Mouse (Mus musculus) kidney, adult 2 months (tissue): ENCODE measurements at regions not wholly inside any gene's neighbourhood (a gene's known extent, or its start where the extent isn't known, plus 50 kb on each side); places are given as distances from the start of the nearest gene placed in this dataset.

Experiments used
- DNase-seq: peaks from one replicate; pipeline ENCODE4 v3.0.0; 2021
- H3K27ac ChIP-seq: fragments of 200-500 bp; 2 replicates; pipeline ENCODE4 v1.5.1; 2012; ENCODE audit warnings: low read depth, low read length, control low read depth, inconsistent platforms; ENCODE audit not compliant: insufficient read depth
- H3K27me3 ChIP-seq: fragments of 200-500 bp; replicated peaks from 2 replicates; pipeline ENCODE4 v1.6.1; 2012; ENCODE audit warnings: mild to moderate bottlenecking, moderate library complexity, low read length, inconsistent platforms; ENCODE audit not compliant: control insufficient read depth, insufficient read depth
- H3K36me3 ChIP-seq: fragments of 200-500 bp; 2 replicates; pipeline ENCODE4 v1.6.1; 2012; ENCODE audit warnings: mild to moderate bottlenecking, moderate library complexity, low read length, inconsistent platforms; ENCODE audit not compliant: control insufficient read depth, insufficient read depth
- H3K4me1 ChIP-seq: fragments of 200-500 bp; 2 replicates; pipeline ENCODE4 v1.6.1; 2011; ENCODE audit warnings: low read length; ENCODE audit not compliant: control insufficient read depth, insufficient read depth
- H3K4me3 ChIP-seq: fragments of 200-500 bp; 2 replicates; pipeline ENCODE4 v1.5.1; 2011; ENCODE audit warnings: mild to moderate bottlenecking, low read depth, low read length, control low read depth; ENCODE audit not compliant: insufficient read depth
- CTCF ChIP-seq: fragments of 200-500 bp; conservative IDR thresholded peaks from 2 replicates; pipeline ENCODE4 v1.5.1; 2011; ENCODE audit warnings: low read depth, mild to moderate bottlenecking, control low read depth, low read length, moderate library complexity, mixed read lengths; ENCODE audit not compliant: insufficient read depth, insufficient read length
- POLR2A ChIP-seq: fragments of 200-500 bp; IDR thresholded peaks from one replicate; pipeline ENCODE4 v1.6.1; 2011; ENCODE audit warnings: low read depth, low read length, control low read depth
- whole genome bisulfite sequencing: fragments of 180-500 bp; shearing (Covaris S2); methylation state at CpG from one replicate; pipeline ENCODE4 v1.1.7; 2018; 5-methylcytosine and 5-hydroxymethylcytosine counted together

DNA sequence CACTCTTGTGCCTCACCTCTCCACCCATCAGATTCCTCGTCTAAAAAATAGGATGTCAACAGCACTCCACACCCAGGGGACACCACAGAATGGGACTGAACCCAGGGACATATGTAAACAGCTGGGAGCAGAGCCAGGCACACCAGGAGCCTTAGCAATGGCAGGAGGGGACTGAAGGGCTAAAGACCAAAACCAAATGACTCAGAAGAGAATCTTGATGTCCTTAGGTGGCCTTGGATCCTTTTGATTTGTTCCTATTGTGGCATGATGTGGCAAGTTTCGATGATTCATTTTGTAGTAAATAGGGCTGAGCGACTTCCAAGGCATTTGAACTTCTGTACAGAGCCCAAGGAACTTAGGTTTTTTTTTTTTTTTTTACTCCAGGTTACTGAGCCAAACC, 233.4 kb downstream of the Snx10 start:
- TF ChIP-seq POLR2A (no peak), CTCF (no peak)
- H3K36me3 ChIP-seq: no peaks in the 10 kb centered on the region
- H3K4me1 ChIP-seq: no peaks in the 10 kb centered on the region
- H3K27me3 ChIP-seq: no peaks in the 10 kb centered on the region
- no peak overlapping the region for H3K4me3 ChIP-seq
- no peak overlapping the region for H3K27ac ChIP-seq
- no peak for DNase-seq
- 78% methylated on average over 3 of the region's 3 CpGs for WGBS

DNA sequence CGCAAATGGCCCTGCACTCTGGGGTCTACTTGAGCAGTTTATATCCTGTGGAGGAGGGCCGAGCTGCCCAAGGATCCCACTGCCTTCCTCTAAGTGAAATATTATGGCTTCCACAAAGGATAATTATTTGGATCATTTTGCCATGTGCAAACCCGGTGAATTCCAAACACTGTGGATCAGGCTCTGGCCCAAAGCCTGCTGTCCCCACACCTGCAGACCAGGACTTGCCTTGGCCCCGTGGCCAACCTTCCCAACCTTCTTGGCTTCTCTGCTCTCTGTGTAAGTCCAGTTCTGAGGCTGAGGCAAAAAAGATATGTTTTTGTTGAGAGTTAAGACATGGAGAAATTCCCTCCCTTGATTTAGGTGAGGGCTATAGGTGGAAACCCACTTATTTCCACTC, 234.0 kb downstream of the Snx10 start:
- TF ChIP-seq POLR2A (no peak), CTCF (no peak)
- Histone ChIP-seq H3K36me3 (no peaks in the 10 kb centered on the region), H3K4me3 (no peak overlapping the region), H3K27me3 (no peaks in the 10 kb centered on the region), H3K4me1 (no peaks in the 10 kb centered on the region), H3K27ac (no peak overlapping the region)
- WGBS: 85% methylated on average over 4 of the region's 4 CpGs
- DNase-seq: no peak

DNA sequence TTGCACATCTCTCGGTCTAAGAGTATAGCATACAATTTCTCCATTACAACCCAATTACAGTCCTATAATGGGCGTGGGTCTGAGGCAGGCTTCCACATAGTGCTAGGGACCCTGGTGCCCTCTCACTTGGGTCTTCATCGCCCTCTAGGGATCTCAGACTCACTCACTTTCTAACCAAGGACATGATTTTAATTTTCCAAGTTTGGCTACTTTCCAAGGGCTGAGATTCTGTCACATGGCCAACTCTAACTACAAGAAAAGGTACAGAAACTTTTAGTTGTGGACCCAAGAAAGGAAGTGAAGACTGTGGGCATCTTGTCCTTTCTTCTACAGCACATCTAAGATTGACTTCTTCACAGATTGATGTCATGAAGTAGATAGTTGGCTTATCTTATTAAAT, 235.1 kb downstream of the Snx10 start:
- no peaks in the 10 kb centered on the region for H3K27me3 ChIP-seq
- no peak overlapping the region for H3K4me3 ChIP-seq
- H3K36me3 ChIP-seq: no peaks in the 10 kb centered on the region
- WGBS: 83% methylated on average over 3 of the region's 3 CpGs
- TF ChIP-seq CTCF (no peak), POLR2A (no peak)
- no peak overlapping the region for H3K27ac ChIP-seq
- no peaks in the 10 kb centered on the region for H3K4me1 ChIP-seq
- DNase-seq: peak; percentile 5

DNA sequence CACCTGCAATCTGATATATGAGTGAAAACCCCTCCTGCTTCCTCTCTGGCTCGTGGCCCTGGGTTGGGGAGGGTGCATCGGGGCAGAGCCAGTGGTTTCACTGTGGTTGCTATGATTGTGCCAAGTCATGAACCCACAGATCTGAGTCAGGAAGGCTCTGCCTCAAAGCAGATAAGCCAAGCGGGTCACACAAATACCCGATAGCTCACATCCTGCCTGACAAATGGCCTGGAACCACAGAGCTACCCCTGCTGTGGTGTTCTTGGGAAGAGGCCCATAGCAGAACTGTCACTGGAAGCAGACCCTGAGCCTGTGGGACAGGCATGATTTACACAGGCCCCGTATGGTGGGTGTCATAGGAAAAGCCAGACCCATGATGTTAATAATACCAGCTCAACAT, 236.7 kb downstream of the Snx10 start:
- Histone ChIP-seq H3K27me3 (no peaks in the 10 kb centered on the region), H3K36me3 (no peaks in the 10 kb centered on the region), H3K27ac (no peak overlapping the region), H3K4me3 (no peak overlapping the region), H3K4me1 (no peaks in the 10 kb centered on the region)
- 63% methylated on average over 5 of the region's 5 CpGs for WGBS
- TF ChIP-seq POLR2A (no peak), CTCF (no peak)
- DNase-seq: peak; percentile 5

DNA sequence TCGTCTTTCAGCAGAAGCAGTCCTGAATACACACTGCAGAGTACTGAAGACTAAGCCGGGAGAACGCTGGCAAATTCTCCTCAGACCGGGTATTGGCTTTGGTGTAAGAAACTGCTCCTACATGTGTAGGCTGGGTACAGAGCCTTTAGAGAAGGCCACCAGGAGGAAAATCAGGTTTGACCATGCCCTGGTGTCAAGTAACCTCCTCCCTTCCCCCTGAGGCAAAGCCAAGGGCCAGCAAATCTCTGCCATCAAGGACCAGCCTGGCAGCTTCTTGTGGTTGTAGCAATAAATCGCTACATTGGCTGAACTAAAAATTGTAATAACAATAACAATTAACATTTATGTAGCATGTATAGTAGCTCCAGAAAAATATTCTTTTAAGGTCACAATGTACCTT, 237.8 kb downstream of the Snx10 start:
- DNase-seq: peak; percentile 5
- no peak overlapping the region for H3K4me3 ChIP-seq
- WGBS: 77% methylated on average over 5 of the region's 5 CpGs
- H3K27ac ChIP-seq: no peak overlapping the region
- H3K27me3 ChIP-seq: no peaks in the 10 kb centered on the region
- no peaks in the 10 kb centered on the region for H3K4me1 ChIP-seq
- TF ChIP-seq POLR2A (no peak), CTCF (no peak)
- no peaks in the 10 kb centered on the region for H3K36me3 ChIP-seq

DNA sequence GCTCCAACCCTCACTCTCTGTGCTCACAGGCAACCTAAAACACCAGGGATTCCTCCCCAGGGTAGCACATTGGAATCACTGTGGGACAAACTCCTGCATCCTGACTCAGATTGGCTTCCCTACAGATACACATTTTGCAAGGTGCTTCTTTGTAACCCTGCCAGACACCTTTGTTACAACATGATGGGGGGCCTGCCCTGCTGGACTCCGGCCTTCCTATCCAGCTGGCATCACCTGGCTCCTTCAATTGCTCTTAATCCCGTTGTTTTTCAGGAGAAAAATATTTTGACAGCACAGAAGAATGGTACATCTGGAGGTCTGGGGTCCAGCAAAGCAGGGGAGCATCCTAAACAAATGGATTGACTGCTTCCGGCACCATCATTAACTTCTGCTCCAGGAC, 242.8 kb downstream of the Snx10 start:
- Histone ChIP-seq H3K4me1 (no peaks in the 10 kb centered on the region), H3K27ac (no peak overlapping the region), H3K4me3 (no peak overlapping the region), H3K36me3 (no peaks in the 10 kb centered on the region), H3K27me3 (no peaks in the 10 kb centered on the region)
- WGBS: 57% methylated on average over 3 of the region's 3 CpGs
- TF ChIP-seq POLR2A: no peak
- no peak for TF ChIP-seq CTCF
- DNase-seq: no peak

DNA sequence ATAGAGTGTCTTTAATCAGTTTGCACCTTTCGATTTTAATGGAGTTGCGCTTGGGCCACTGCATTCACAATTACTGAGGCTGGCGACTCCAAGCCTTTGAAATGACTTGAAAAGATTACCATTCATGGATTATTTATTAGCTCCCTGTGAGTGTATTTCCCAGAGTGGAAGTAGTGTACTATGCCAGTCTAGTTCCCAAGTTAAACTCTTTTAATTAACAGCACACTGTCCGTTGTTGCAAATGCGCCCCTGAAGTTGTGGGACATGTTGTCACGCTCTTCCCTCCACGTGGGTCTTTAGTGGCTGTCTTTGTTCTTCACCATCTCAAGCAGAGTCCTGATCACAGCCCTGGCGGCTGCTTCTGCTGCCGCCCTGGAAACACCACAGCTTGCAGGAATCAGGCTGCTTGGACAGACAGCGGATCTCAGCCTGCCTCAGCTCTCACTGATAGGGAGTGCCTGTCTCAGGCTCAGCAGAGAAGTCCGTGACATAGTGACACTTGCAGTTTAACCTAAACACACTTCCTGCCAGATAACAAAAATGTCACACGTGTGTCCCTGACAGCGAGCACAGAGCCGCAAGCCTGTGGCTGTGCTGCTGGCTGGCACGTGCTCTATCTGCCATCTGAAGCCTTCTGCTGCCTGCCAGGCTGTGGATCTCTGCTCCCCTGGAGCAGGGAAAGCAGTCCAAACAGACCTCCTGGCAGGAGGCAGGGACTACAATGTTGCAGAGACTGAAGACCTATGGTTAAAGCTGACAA, 244.1 kb downstream of the Snx10 start:
- TF ChIP-seq POLR2A: no peak
- TF ChIP-seq CTCF: no peak
- no peak overlapping the region for H3K4me3 ChIP-seq
- no peaks in the 10 kb centered on the region for H3K27me3 ChIP-seq
- peak; percentile 14 for DNase-seq
- H3K4me1 ChIP-seq: no peaks in the 10 kb centered on the region
- WGBS: 15% methylated on average over 15 of the region's 15 CpGs
- H3K36me3 ChIP-seq: no peaks in the 10 kb centered on the region
- H3K27ac ChIP-seq: no peak overlapping the region
